Mouse (Mus musculus) midbrain, embryonic 12.5 days (tissue): ENCODE data around the gene Tmtc4. TPM values are rescaled to one million over a fixed set of nuclear protein-coding genes. Genes with fewer than 3 reads are reported as not detected.

Experiments used
- ATAC-seq: fragments of 200-750 bp; cut with Nextera tagmentation; 2 replicates; pipeline ENCODE4 v1.8.0; 2017; ENCODE audit warnings: low read depth, moderate TSS enrichment, moderate library complexity; ENCODE audit not compliant: low FRiP score
- H3K27ac ChIP-seq: fragments of 300-500 bp; sonication (generic); replicated peaks from 2 replicates; pipeline ENCODE4 v1.5.1; 2016; ENCODE audit warnings: mild to moderate bottlenecking
- H3K27me3 ChIP-seq: fragments of 300-500 bp; sonication (generic); 2 replicates; pipeline ENCODE4 v1.6.1; 2016; ENCODE audit warnings: mild to moderate bottlenecking
- H3K36me3 ChIP-seq: fragments of 300-500 bp; sonication (generic); 2 replicates; pipeline ENCODE4 v1.6.1; 2016
- H3K4me1 ChIP-seq: fragments of 300-500 bp; sonication (generic); 2 replicates; pipeline ENCODE4 v1.6.1; 2016
- H3K4me2 ChIP-seq: fragments of 300-500 bp; sonication (generic); replicated peaks from 2 replicates; pipeline ENCODE4 v1.6.1; 2016; ENCODE audit warnings: mild to moderate bottlenecking, moderate library complexity
- H3K4me3 ChIP-seq: fragments of 300-500 bp; sonication (generic); 2 replicates; pipeline ENCODE4 v1.5.1; 2016; ENCODE audit warnings: mild to moderate bottlenecking
- H3K9ac ChIP-seq: fragments of 300-500 bp; sonication (generic); replicated peaks from 2 replicates; pipeline ENCODE4 v1.6.1; 2016; ENCODE audit warnings: mild to moderate bottlenecking, moderate library complexity
- H3K9me3 ChIP-seq: fragments of 300-500 bp; sonication (generic); 2 replicates; pipeline ENCODE4 v1.6.1; 2016; ENCODE audit warnings: mild to moderate bottlenecking
- WGBS: fragments of 180-500 bp; shearing (Covaris S2); methylation state at CpG from one replicate; pipeline ENCODE4 v1.1.7; 2016; 5-methylcytosine and 5-hydroxymethylcytosine counted together
- polyA plus RNA-seq: library from polyadenylated mRNA; unstranded; fragments of >200 nt; fragmentation: Nextera tagmentation; extraction: Ambion mirVana; gene quantifications from 2 replicates; pipeline ENCODE4 v1.2.1, GENCODE M21; 2016

Gene Tmtc4
- 43.8 and 45.8 TPM in 2 replicates for polyA plus RNA-seq

GRCm38 (mm10) chr14:122983226-122984215, at the start of gene Tmtc4:
Gene Tmtc4, minus strand, starts transcription at chr14:122984035.
- no peaks in the 10 kb centered on the region for H3K36me3 ChIP-seq
- H3K4me2 ChIP-seq: peak within 1 kb of the TSS; percentile 88
- WGBS: under 1% methylated on average over 45 of the region's 54 CpGs
- peak within 1 kb of the TSS; percentile 90 for H3K9ac ChIP-seq
- peaks cover 24% of the 10 kb centered on the region for H3K4me1 ChIP-seq
- peak within 1 kb of the TSS; percentile 90 for H3K27ac ChIP-seq
- H3K4me3 ChIP-seq: peak within 1 kb of the TSS; percentile 87
- H3K27me3 ChIP-seq: 0 out of 2 replicates have a peak, but pooled peaks cover 4% of the 10 kb centered on the region
- no peaks in the 10 kb centered on the region for H3K9me3 ChIP-seq
- peak; percentile 99 for ATAC-seq

DNA sequence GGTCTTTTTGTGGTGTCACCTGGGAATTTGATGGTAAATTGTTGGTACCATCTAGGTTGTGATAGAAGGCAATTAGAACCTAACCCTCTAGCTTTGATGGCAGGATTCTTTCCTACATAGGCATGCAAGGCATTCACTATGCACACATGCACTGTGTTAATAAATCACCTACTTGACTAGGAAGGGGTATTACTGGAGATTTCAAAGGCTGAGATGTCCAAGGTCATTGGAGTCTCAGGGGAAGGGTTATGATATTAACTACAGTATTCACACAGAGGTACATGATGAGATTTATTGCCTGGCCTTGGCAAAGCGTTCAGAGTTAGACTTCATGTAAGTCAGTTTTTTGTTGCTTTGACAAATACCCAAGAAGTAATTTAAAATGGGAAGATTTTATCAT, 48.6 kb upstream of the Tmtc4 start:
- Histone ChIP-seq H3K4me3 (no peak overlapping the region), H3K36me3 (no peaks in the 10 kb centered on the region), H3K4me1 (no peaks in the 10 kb centered on the region), H3K9ac (no peak overlapping the region), H3K27me3 (no peaks in the 10 kb centered on the region), H3K9me3 (no peaks in the 10 kb centered on the region), H3K27ac (no peak overlapping the region), H3K4me2 (no peak overlapping the region)
- WGBS: 91% methylated on average over 1 of the region's 1 CpGs
- no peak for ATAC-seq

GRCm38 (mm10) chr14:123027876-123028275, 44.0 kb upstream of the Tmtc4 start:
- Histone ChIP-seq H3K9me3 (no peaks in the 10 kb centered on the region), H3K36me3 (no peaks in the 10 kb centered on the region), H3K27ac (no peak overlapping the region), H3K4me1 (no peaks in the 10 kb centered on the region), H3K4me3 (no peak overlapping the region), H3K9ac (no peak overlapping the region), H3K4me2 (no peak overlapping the region), H3K27me3 (no peaks in the 10 kb centered on the region)
- no peak for ATAC-seq
- WGBS: 57% methylated on average over 2 of the region's 2 CpGs

DNA sequence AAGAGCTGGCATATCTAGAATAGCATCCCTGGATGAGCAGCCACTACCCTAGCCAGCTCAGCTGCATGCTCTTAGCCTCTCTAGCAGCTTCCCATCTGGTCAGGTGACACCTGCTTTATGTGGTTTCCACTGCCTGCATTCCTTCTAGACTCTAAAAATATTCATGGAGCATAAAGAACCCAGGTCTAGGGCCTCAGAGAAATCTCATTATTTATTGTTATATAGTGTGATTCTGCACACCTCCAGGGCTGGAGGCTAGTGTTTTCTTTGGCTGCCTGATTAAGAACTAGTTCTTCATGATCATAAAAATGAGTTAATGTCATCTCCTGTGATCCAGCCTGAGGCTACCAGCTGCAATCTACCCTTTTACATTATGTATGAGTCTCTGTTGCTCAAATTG, 39.1 kb upstream of the Tmtc4 start:
- no peaks in the 10 kb centered on the region for H3K4me1 ChIP-seq
- H3K27me3 ChIP-seq: no peaks in the 10 kb centered on the region
- no peaks in the 10 kb centered on the region for H3K9me3 ChIP-seq
- no peaks in the 10 kb centered on the region for H3K36me3 ChIP-seq
- H3K4me2 ChIP-seq: no peak overlapping the region
- no peak overlapping the region for H3K27ac ChIP-seq
- H3K9ac ChIP-seq: no peak overlapping the region
- no peak for ATAC-seq
- H3K4me3 ChIP-seq: no peak overlapping the region

GRCm38 (mm10) chr14:123016310-123016709, 32.5 kb upstream of the Tmtc4 start:
- no peak overlapping the region for H3K9ac ChIP-seq
- H3K4me1 ChIP-seq: no peaks in the 10 kb centered on the region
- no peak overlapping the region for H3K27ac ChIP-seq
- H3K4me3 ChIP-seq: no peak overlapping the region
- WGBS: 82% methylated on average over 1 of the region's 1 CpGs
- H3K27me3 ChIP-seq: no peaks in the 10 kb centered on the region
- ATAC-seq: no peak
- H3K36me3 ChIP-seq: no peaks in the 10 kb centered on the region
- no peak overlapping the region for H3K4me2 ChIP-seq
- H3K9me3 ChIP-seq: no peaks in the 10 kb centered on the region

- Histone ChIP-seq H3K9me3 (no peaks in the 10 kb centered on the region), H3K36me3 (no peaks in the 10 kb centered on the region), H3K4me3 (no peak overlapping the region), H3K9ac (no peak overlapping the region), H3K27me3 (no peaks in the 10 kb centered on the region), H3K4me2 (no peak overlapping the region), H3K4me1 (no peaks in the 10 kb centered on the region), H3K27ac (no peak overlapping the region)
- no peak for ATAC-seq
- 85% methylated on average over 2 of the region's 2 CpGs for WGBS
Observed at GRCm38 (mm10) chr14:123015687-123016086, 31.9 kb upstream of the Tmtc4 start.

GRCm38 (mm10) chr14:123009108-123010018, 25.5 kb upstream of the Tmtc4 start:
- Histone ChIP-seq H3K36me3 (no peaks in the 10 kb centered on the region), H3K9me3 (no peaks in the 10 kb centered on the region), H3K27me3 (no peaks in the 10 kb centered on the region), H3K27ac (peak overlapping the region; percentile 56), H3K4me1 (peaks cover 9% of the 10 kb centered on the region; the same call in 1 of the 2 replicates), H3K4me3 (no peak overlapping the region), H3K9ac (no peak overlapping the region), H3K4me2 (no peak overlapping the region)
- ATAC-seq: peak; percentile 84
- WGBS: 56% methylated on average over 18 of the region's 18 CpGs

GRCm38 (mm10) chr14:123008672-123009071, 24.8 kb upstream of the Tmtc4 start:
- no peak overlapping the region for H3K4me2 ChIP-seq
- peak; percentile 65 for ATAC-seq

DNA sequence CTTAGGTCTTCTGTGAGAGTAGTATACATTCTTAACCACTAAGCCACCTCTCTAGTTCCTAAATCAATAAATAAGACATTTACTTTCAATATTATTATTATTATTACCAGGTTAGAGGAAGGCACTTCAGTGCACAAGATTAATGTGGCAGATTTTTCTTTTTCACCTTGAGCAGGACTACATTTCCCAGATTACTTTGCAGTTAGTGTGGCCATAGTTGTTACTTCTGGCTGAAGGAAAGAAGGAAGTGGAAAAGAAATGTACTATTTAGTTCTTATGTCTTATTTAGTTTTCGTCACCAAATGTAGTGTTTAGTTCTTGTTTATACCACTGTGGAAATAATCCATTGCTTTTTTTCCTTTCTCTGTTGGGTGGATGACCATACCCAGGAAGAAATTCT, 19.9 kb upstream of the Tmtc4 start:
- Histone ChIP-seq H3K36me3 (no peaks in the 10 kb centered on the region), H3K4me3 (no peak overlapping the region), H3K9ac (no peak overlapping the region), H3K4me2 (no peak overlapping the region), H3K4me1 (peaks cover 5% of the 10 kb centered on the region; the same call in 1 of the 2 replicates), H3K27me3 (no peaks in the 10 kb centered on the region), H3K9me3 (no peaks in the 10 kb centered on the region), H3K27ac (no peak overlapping the region)
- 95% methylated on average over 1 of the region's 1 CpGs for WGBS
- ATAC-seq: no peak

More at GRCm38 (mm10) chr14:123008672-123009071, 24.8 kb upstream of the Tmtc4 start:
- WGBS: 65% methylated on average over 2 of the region's 2 CpGs
- H3K9ac ChIP-seq: no peak overlapping the region
- H3K9me3 ChIP-seq: no peaks in the 10 kb centered on the region
- no peaks in the 10 kb centered on the region for H3K36me3 ChIP-seq
- peak overlapping the region; percentile 56 for H3K27ac ChIP-seq
- no peaks in the 10 kb centered on the region for H3K27me3 ChIP-seq
- peaks cover 9% of the 10 kb centered on the region; the same call in 1 of the 2 replicates for H3K4me1 ChIP-seq
- H3K4me3 ChIP-seq: no peak overlapping the region

GRCm38 (mm10) chr14:123001391-123001790, 17.6 kb upstream of the Tmtc4 start:
- WGBS: 62% methylated on average over 3 of the region's 3 CpGs
- Histone ChIP-seq H3K9ac (no peak overlapping the region), H3K4me3 (no peak overlapping the region), H3K27ac (no peak overlapping the region), H3K4me1 (no peaks in the 10 kb centered on the region), H3K4me2 (no peak overlapping the region), H3K27me3 (no peaks in the 10 kb centered on the region), H3K36me3 (no peaks in the 10 kb centered on the region), H3K9me3 (no peaks in the 10 kb centered on the region)
- ATAC-seq: no peak

- H3K9ac ChIP-seq: no peak overlapping the region
- no peak overlapping the region for H3K4me2 ChIP-seq
- no peaks in the 10 kb centered on the region for H3K36me3 ChIP-seq
- ATAC-seq: no peak
- H3K27me3 ChIP-seq: 0 out of 2 replicates have a peak, but pooled peaks cover 8% of the 10 kb centered on the region
- H3K27ac ChIP-seq: no peak overlapping the region
- whole genome bisulfite sequencing: 83% methylated on average over 1 of the region's 1 CpGs
- H3K4me1 ChIP-seq: no peaks in the 10 kb centered on the region
- no peak overlapping the region for H3K4me3 ChIP-seq
- no peaks in the 10 kb centered on the region for H3K9me3 ChIP-seq
Observed at GRCm38 (mm10) chr14:122997465-122997864, 13.6 kb upstream of the Tmtc4 start.
